Mouse (Mus musculus): Measurements from ENCODE around the gene Unc45a.
A peak's percentile ranks its signal among the peaks of the same experiment; 100 is the strongest.

Gene Unc45a

GRCm38 (mm10) chr7:80340793-80341192 is at the start of gene Unc45a:
Unc45a (minus strand) TSS chr7:80341005.
- DNase-seq (ENCODE audit: low read depth, low spot score): peak; percentile 82

- DNase-seq (ENCODE audit: low read depth, low spot score): no peak
Observed at GRCm38 (mm10) chr7:80387633-80388543, 47.1 kb upstream of the Unc45a start, which contains the start of gene Fes. Fes (minus strand) TSS chr7:80387946.

GRCm38 (mm10) chr7:80387033-80387632 is 46.3 kb upstream of the Unc45a start:
- no peak for DNase-seq (ENCODE audit: low read depth, low spot score)

GRCm38 (mm10) chr7:80386235-80386930 is 45.6 kb upstream of the Unc45a start:
- peak; percentile 88 for DNase-seq (ENCODE audit: low read depth, low spot score)

- no peak for DNase-seq (ENCODE audit: low read depth, low spot score)
Observed at GRCm38 (mm10) chr7:80382919-80383318, 42.1 kb upstream of the Unc45a start.

DNA sequence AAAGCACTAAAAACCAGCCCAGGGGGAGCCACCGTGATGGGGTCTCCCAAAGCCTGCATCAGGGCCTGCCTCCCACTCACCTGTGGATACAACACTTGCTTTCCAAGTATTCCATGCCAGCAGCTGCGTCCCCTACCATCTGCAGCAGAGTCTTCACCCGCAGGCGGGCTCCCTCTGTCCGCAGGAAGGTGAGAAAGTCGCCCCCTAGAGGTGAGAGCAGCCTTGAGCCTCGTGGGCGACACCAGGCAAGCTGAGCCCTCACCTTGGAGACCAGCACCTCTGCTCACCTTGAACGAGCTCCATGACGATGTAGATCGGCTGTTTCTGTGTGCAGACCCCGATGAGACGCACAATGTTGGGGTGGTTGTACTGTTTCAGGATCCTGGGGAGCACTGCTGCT is 38.7 kb upstream of the Unc45a start:
- DNase-seq (ENCODE audit: low read depth, low spot score): no peak

- DNase-seq (ENCODE audit: low read depth, low spot score): peak; percentile 53
Observed at GRCm38 (mm10) chr7:80377471-80377870, 36.7 kb upstream of the Unc45a start.

DNA sequence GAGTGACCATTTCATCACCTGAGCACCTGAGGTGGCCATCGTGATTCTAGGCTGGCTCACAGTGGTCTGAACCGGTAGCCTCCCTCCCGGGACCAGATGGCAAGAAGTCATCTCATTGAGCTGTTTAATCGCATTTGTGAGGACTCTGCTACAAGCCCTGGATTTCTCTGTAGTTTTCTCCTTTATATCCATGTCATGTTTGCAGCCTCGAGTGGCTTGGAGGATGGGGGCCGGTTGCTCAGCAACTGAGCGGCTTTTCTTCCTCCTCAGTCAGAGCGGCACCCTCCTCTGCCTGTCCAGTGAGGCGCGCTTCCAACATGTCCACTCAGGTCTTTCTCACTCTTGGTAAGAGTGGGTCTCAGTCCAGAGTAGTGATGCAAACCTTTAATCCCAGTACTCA is 35.4 kb upstream of the Unc45a start:
- DNase-seq (ENCODE audit: low read depth, low spot score): no peak

DNA sequence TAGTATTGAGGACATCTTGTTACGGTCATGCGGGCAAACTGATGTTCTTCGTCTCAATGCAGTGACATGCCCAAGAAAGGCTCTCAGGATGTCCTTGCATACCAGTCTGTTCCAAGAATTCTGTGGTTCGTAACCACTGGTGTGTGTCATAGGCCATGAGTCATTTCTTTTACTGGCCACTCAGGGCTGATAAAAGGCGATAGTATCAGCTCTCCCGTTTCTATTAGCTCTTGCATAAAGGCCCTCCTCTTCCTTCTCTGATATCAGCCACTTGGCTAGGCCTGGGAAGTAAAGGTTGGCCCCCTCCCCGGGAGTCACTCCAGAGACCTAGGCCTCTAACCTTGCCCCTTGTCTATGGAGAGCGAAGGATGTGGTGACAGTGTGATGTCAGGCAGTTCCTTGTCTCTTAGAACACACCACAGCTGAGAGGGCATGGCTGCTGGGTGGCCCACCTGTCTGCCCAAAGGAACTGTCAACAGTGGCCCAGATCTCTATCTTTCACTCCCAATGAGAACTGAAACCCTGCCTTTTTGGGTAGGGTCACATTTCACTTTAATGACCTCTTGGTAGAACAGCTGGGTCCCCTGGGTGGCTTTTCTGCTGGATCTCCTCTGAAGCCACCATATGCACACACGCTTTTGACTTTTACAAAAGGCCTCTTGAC is 34.7 kb upstream of the Unc45a start:
- peak; percentile 94 for DNase-seq (ENCODE audit: low read depth, low spot score)

- DNase-seq (ENCODE audit: low read depth, low spot score): no peak
Observed at GRCm38 (mm10) chr7:80374733-80375132, 33.9 kb upstream of the Unc45a start.

DNA sequence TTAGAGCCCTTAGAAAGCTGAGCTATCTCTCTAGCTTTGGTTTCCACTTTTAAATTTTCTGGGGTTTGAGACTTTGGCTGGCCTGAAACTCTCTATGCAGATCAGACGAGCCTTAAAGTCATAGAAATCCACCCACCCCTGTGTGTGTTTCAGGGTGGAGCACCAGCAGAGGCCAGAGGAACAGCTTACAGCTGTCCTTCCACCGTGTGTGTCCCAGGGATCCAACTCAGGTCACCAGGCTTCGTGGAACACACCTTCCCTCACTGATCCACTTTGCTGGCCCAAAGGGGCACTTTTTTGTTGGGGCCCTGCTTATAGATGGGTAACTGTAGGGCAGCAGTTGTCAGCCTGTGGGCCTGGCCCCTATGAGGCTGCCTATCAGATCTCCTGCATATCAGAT is 33.5 kb upstream of the Unc45a start:
- DNase-seq (ENCODE audit: low read depth, low spot score): no peak

GRCm38 (mm10) chr7:80373850-80374249 is 33.0 kb upstream of the Unc45a start:
- DNase-seq (ENCODE audit: low read depth, low spot score): no peak

- DNase-seq (ENCODE audit: low read depth, low spot score): no peak
Observed at GRCm38 (mm10) chr7:80373352-80373751, 32.5 kb upstream of the Unc45a start.

DNA sequence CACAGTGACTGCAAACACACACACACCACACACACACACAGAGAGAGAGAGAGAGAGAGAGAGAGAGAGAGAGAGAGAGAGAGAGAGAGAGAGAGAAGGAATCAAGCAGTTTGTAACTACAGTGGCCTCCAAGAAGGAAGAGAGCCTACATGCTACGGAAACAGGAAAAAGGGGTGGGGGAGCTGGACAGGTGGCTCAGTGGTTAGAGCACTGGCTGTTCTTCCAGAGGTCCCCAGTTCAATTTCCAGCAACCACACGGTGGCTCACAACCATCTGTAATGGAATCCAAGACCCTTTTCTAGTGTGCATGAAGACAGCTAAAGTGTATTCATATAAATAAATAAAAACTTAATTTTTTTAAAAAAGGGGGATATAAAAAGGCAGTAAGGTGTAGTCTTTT is 31.9 kb upstream of the Unc45a start:
- DNase-seq (ENCODE audit: low read depth, low spot score): no peak

DNA sequence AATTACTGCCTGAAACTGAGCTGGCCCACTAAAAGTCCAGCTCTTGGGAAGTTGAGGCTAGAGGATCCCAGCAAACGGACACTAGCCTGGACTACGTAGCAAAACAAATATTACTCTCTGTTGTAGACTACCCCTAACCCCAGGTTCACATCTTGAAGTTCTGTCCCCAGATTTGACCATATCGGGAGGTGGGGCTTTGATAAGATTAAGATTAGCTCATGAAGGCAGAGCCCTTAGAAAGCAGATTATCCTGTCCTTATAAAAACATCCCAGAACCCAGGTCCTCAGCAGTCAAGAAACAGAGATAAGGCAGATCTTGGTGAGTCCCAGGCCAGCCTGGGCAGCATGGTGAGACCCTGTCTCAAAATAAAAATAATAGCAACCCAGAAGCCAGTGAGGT is 31.4 kb upstream of the Unc45a start:
- no peak for DNase-seq (ENCODE audit: low read depth, low spot score)

DNA sequence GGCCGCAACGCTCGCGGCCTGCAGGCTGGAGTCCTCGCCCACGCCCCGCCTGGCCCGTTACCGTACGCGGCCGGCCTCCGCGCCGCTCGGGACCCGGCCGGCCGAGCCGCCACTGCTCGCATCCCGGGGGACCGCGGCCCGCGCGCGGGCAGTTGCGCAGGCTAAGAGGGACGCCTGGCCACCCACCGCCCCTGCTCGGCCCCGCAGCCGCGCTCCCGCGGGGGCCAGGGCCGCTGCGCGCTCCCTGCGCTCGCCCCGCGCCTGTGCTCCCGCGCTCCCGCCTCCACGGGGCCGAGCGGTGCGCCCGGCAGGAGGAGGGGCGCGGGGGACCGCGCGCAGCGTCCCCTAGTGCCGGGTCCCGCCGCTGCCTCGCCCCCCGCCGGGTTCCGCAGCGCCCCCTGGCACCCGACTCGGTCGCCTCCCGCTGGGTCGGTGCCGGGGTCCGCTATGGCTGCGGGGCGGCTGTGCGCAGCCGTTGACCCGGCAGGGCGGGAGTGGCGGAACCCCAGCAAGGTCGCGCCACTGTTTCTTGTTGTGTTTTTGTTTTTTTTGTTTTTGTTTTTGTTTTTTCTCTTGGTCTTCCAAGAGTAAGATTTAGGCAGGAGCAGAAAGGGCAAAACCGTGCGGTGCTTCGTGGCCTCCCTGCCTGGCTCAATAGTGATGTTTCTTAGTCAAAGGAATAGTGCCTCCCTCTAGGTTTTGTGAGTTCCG is 30.4 kb upstream of the Unc45a start, which contains the start of gene Man2a2:
TSS of gene Man2a2 (minus strand) at position 335 of the 711 bp plus-strand sequence.
- no peak for DNase-seq (ENCODE audit: low read depth, low spot score)

GRCm38 (mm10) chr7:80370649-80371040 is 29.8 kb upstream of the Unc45a start:
- peak; percentile 77 for DNase-seq (ENCODE audit: low read depth, low spot score)

DNA sequence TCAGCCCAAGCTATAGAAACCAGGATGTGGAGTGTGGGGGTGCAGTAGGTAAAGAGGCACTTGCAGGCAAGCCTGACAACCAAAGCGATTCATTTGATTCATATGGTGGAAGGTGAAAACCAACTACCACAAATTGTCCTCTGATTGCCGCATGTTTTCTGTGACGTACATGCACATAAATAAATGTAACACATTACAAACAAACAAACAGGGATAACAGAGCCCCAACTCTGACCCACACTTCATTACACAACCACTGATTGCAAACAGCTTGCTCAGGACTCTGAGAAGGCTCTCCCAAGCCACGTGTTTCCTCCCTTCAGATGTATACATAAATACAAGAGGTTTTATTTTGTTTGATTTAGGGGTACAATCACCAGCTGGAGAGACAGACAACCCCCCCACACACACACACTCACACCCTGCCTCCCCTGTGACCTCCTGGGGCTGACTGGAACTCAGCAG is 29.2 kb upstream of the Unc45a start:
- DNase-seq (ENCODE audit: low read depth, low spot score): no peak

DNA sequence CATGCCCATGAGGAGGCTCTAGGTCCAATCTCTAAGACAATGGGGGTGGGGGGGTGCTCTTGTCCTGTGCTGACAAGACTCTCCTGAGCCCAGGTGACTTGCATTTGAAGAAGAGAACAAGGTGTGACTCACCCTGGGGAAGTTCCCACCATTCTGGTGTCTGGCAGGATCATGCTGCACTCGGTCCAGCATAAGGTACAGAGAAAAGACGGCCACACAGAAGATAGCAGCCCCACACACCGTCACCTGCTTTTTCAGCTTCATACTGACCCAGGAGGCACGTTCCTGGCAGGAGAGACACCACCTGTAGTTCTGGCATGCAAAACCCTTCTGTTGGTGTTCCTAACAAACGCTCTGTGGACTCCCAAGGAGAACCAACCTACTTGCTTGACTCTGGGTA is 28.7 kb upstream of the Unc45a start:
- DNase-seq (ENCODE audit: low read depth, low spot score): no peak

DNA sequence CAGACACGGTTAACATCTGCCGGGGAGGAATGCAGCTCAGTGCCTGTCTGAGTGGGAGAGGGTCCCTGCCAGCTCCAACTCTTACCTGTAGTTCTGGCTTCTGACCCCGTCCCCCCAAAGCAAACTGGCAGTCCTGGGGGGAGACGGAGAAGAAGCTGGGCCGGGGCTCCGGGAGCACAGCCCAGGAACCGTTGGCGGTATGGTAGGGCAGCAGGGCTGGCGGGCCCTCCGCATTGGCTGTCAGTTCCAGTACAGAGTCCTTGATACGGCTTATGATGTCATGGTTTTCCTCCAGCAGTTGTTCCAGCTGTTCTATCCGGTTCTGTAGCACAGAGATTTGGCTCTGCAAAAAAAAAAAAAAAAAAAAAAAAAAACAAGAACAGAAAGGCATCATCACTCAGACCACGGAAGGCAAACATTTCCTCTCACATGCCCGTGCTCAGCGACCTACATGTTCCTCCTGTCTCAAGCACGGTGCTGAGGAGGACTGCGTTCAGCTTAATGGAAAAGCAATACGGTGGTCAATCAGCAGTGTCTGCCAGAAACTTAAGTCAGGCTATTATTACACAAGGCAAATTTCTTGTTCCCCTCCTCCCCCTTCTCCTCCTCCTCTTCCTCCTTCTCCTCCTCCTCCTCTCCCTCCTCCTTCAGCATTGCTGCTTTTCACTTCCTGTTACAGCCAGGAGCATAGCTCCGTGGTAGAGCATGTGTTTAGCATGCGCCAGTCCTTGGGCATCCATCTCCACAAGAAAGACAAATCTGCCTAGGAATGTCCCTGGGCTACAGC is 28.0 kb upstream of the Unc45a start:
- DNase-seq (ENCODE audit: low read depth, low spot score): no peak
